Mouse (Mus musculus): Measurements from ENCODE around the gene Baiap2l1.

DNA sequence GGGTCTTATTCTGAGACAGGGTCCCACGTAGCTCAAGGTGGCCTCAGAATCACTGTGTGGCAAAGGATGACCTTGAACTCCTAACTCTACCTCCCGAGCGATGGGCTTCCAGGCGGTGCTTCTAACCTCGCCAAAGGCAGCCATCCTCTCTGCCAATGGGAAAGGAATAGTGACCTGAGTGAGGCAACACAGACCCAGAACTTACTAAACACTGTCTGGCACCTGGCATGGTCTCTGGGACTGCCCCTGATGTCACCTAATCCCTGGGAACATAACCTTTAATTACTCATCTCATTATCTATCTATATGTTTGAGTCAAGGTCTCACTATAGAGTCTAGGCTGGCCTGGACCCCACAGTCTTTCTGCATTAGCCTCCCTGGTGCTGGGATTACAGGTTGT, 138.0 kb downstream of the Baiap2l1 start:
- TF ChIP-seq CTCF (IDR thresholded peaks at IDR 0.05; ENCODE audit: borderline replicate concordance, control insufficient read depth, extremely low read depth, insufficient read depth, low read length, poor library complexity) (no peak), POLR2A (IDR thresholded peaks at IDR 0.05; ENCODE audit: control insufficient read depth, extremely low read depth, insufficient read depth, low read length, poor library complexity) (no peak)

Measured in thymus, adult 2 months (tissue).